Mouse (Mus musculus): ENCODE data around the gene Zbtb18. TPM values are rescaled to one million over a fixed set of nuclear protein-coding genes. Genes with fewer than 3 reads are reported as not detected.
"Not testable (repeated sequence)": the region's sequence is repeated elsewhere in the genome, so short reads cannot be mapped to it uniquely, and the experiment has no call there.

The Zbtb18 gene
- polyA plus RNA-seq, 1 experiment from 2014 or later: 2.5 TPM

DNA sequence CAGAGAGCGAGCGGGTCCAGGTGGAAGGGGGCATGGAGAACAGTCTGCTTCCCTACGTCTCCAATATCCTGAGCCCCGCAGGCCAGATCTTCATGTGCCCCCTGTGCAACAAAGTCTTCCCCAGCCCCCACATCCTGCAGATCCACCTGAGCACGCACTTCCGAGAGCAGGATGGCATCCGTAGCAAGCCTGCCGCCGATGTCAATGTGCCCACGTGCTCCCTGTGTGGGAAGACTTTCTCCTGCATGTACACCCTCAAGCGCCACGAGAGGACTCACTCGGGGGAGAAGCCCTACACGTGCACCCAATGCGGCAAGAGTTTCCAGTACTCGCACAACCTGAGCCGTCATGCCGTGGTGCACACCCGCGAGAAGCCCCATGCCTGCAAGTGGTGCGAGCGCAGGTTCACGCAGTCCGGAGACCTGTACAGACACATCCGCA lies 6.0 kb downstream of the Zbtb18 start:
- no peaks in the 10 kb centered on the region for H3K27me3 ChIP-seq
- WGBS: 79% methylated on average over 25 of the region's 25 CpGs
- H3K9me3 ChIP-seq (replicated peaks): no peaks in the 10 kb centered on the region
- no peak overlapping the region for H3K27ac ChIP-seq (replicated peaks)
- no peak overlapping the region for H3K4me2 ChIP-seq (replicated peaks)
- peaks cover 43% of the 10 kb centered on the region for H3K4me1 ChIP-seq
- H3K9ac ChIP-seq: no peak overlapping the region
- no peak for ATAC-seq (ENCODE audit: insufficient number of reproducible peaks, low FRiP score, low TSS enrichment, low read depth)
- H3K4me3 ChIP-seq (replicated peaks): no peak overlapping the region
- peaks cover 14% of the 10 kb centered on the region; the same call in 1 of the 2 replicates for H3K36me3 ChIP-seq

DNA sequence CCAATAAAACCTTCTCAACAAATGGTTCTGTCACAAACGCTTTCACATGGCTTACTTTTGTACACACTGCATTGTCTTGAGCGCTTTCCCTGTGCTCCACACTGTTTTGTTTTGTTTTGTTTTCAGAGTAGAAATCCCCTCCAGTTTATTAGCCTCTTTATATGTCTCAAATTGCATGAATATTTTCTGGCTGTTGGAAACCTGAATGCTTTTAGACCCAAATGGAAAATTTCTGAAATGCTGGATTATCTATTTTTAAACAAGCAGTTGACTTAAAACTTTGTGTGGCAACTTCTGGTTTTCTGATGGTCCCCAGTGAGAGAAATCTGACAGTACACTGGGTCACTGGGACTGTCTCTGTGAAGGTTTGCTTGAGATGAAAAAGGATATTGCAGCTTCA lies 6.8 kb downstream of the Zbtb18 start:
- H3K4me1 ChIP-seq: peaks cover 36% of the 10 kb centered on the region
- no peak overlapping the region for H3K4me2 ChIP-seq (replicated peaks)
- ATAC-seq (ENCODE audit: insufficient number of reproducible peaks, low FRiP score, low TSS enrichment, low read depth): no peak
- 63% methylated on average over 2 of the region's 2 CpGs for WGBS
- H3K9me3 ChIP-seq (replicated peaks): no peaks in the 10 kb centered on the region
- no peak overlapping the region for H3K9ac ChIP-seq
- H3K27ac ChIP-seq (replicated peaks): no peak overlapping the region
- H3K4me3 ChIP-seq (replicated peaks): no peak overlapping the region
- peaks cover 14% of the 10 kb centered on the region; the same call in 1 of the 2 replicates for H3K36me3 ChIP-seq
- no peaks in the 10 kb centered on the region for H3K27me3 ChIP-seq

- not testable (repeated sequence) for H3K9me3 ChIP-seq (replicated peaks); H3K27me3 ChIP-seq; H3K4me3 ChIP-seq (replicated peaks); ATAC-seq (ENCODE audit: insufficient number of reproducible peaks, low FRiP score, low TSS enrichment, low read depth); H3K9ac ChIP-seq; H3K4me2 ChIP-seq (replicated peaks); H3K27ac ChIP-seq (replicated peaks)
- H3K4me1 ChIP-seq: peaks cover 28% of the 10 kb centered on the region
- WGBS: 46% methylated on average over 7 of the region's 7 CpGs
- peaks cover 14% of the 10 kb centered on the region; the same call in 1 of the 2 replicates for H3K36me3 ChIP-seq
Observed at GRCm38 (mm10) chr1:177449857-177450256, 7.7 kb downstream of the Zbtb18 start.

- Histone ChIP-seq H3K27me3 (no peaks in the 10 kb centered on the region), H3K9ac (no peak overlapping the region), H3K4me1 (peaks cover 23% of the 10 kb centered on the region), H3K4me3 (replicated peaks) (no peak overlapping the region), H3K4me2 (replicated peaks) (no peak overlapping the region), H3K27ac (replicated peaks) (no peak overlapping the region), H3K36me3 (peaks cover 14% of the 10 kb centered on the region; the same call in 1 of the 2 replicates), H3K9me3 (replicated peaks) (no peaks in the 10 kb centered on the region)
- 60% methylated on average over 2 of the region's 2 CpGs for WGBS
- no peak for ATAC-seq (ENCODE audit: insufficient number of reproducible peaks, low FRiP score, low TSS enrichment, low read depth)
Observed at GRCm38 (mm10) chr1:177451041-177451440, 8.9 kb downstream of the Zbtb18 start.

DNA sequence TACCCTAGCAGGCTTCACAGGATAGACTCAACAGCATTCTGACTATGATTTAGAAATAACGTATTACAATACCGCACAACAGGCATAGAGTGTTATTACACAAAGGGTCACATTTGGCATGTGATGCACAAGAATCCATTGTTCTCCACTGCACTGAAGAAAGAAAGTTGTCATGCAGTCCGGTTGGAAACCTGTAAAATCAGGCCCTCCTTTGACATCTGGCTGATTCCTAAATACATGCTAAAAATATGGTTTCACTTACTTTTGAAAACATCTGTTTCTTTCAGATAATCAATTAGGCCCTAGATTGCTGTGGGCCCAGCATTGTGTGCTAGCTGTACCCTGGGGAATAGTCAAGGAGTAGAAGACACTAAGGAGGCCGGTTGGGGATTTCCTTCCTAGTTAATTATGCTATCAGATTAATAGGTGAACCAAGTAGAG lies 9.9 kb downstream of the Zbtb18 start:
- ATAC-seq (ENCODE audit: insufficient number of reproducible peaks, low FRiP score, low TSS enrichment, low read depth): no peak
- Histone ChIP-seq H3K27me3 (no peaks in the 10 kb centered on the region), H3K9me3 (replicated peaks) (no peaks in the 10 kb centered on the region), H3K4me1 (peaks cover 14% of the 10 kb centered on the region), H3K9ac (no peak overlapping the region), H3K4me3 (replicated peaks) (no peak overlapping the region), H3K36me3 (peaks cover 14% of the 10 kb centered on the region; the same call in 1 of the 2 replicates), H3K4me2 (replicated peaks) (no peak overlapping the region), H3K27ac (replicated peaks) (no peak overlapping the region)
- WGBS: 40% methylated on average over 4 of the region's 4 CpGs

- no peaks in the 10 kb centered on the region for H3K27me3 ChIP-seq
- no peak overlapping the region for H3K9ac ChIP-seq
- peaks cover 4% of the 10 kb centered on the region; the same call in 1 of the 2 replicates for H3K36me3 ChIP-seq
- H3K27ac ChIP-seq (replicated peaks): no peak overlapping the region
- H3K4me2 ChIP-seq (replicated peaks): no peak overlapping the region
- ATAC-seq (ENCODE audit: insufficient number of reproducible peaks, low FRiP score, low TSS enrichment, low read depth): no peak
- H3K4me1 ChIP-seq: peaks cover 4% of the 10 kb centered on the region; the same call in 1 of the 2 replicates
- H3K9me3 ChIP-seq (replicated peaks): no peaks in the 10 kb centered on the region
- WGBS: 57% methylated on average over 5 of the region's 5 CpGs
- H3K4me3 ChIP-seq (replicated peaks): no peak overlapping the region
Observed at GRCm38 (mm10) chr1:177452987-177453386, 10.8 kb downstream of the Zbtb18 start.

DNA sequence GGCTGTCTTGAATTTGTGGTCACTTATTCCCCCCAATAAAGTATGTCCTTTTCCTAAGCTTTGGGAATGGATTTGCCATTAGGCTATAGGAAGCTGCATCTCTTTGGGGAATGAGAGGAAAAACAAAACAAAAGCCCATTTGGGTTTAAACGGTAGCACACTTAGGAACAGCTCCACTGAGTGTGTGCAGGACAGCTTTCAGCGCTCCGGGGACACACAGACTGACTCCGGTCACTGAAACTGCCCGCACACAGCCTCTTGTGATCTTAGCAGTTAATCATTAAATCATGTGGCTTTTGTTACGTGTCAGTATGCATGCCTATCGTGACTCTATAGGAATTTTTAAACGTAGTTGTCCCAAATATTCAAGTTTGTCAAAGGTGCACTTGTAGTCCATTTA lies 11.7 kb downstream of the Zbtb18 start:
- ATAC-seq (ENCODE audit: insufficient number of reproducible peaks, low FRiP score, low TSS enrichment, low read depth): no peak
- no peaks in the 10 kb centered on the region for H3K9me3 ChIP-seq (replicated peaks)
- H3K4me1 ChIP-seq: no peaks in the 10 kb centered on the region; the same call in 1 of the 2 replicates
- H3K4me2 ChIP-seq (replicated peaks): no peak overlapping the region
- H3K4me3 ChIP-seq (replicated peaks): no peak overlapping the region
- H3K36me3 ChIP-seq: no peaks in the 10 kb centered on the region
- H3K9ac ChIP-seq: no peak overlapping the region
- no peaks in the 10 kb centered on the region for H3K27me3 ChIP-seq
- 32% methylated on average over 8 of the region's 8 CpGs for WGBS
- H3K27ac ChIP-seq (replicated peaks): no peak overlapping the region

GRCm38 (mm10) chr1:177454492-177454891 lies 12.3 kb downstream of the Zbtb18 start:
- Histone ChIP-seq H3K27ac (replicated peaks) (no peak overlapping the region), H3K9me3 (replicated peaks) (no peaks in the 10 kb centered on the region), H3K27me3 (no peaks in the 10 kb centered on the region), H3K4me1 (no peaks in the 10 kb centered on the region), H3K9ac (no peak overlapping the region), H3K36me3 (no peaks in the 10 kb centered on the region), H3K4me2 (replicated peaks) (no peak overlapping the region), H3K4me3 (replicated peaks) (no peak overlapping the region)
- WGBS: 87% methylated on average over 6 of the region's 6 CpGs
- ATAC-seq (ENCODE audit: insufficient number of reproducible peaks, low FRiP score, low TSS enrichment, low read depth): no peak

GRCm38 (mm10) chr1:177455466-177455865 lies 13.3 kb downstream of the Zbtb18 start:
- no peaks in the 10 kb centered on the region for H3K9me3 ChIP-seq (replicated peaks)
- ATAC-seq (ENCODE audit: insufficient number of reproducible peaks, low FRiP score, low TSS enrichment, low read depth): no peak
- no peak overlapping the region for H3K4me2 ChIP-seq (replicated peaks)
- no peak overlapping the region for H3K4me3 ChIP-seq (replicated peaks)
- H3K36me3 ChIP-seq: no peaks in the 10 kb centered on the region
- no peaks in the 10 kb centered on the region for H3K27me3 ChIP-seq
- no peak overlapping the region for H3K27ac ChIP-seq (replicated peaks)
- 82% methylated on average over 5 of the region's 5 CpGs for WGBS
- no peaks in the 10 kb centered on the region for H3K4me1 ChIP-seq
- no peak overlapping the region for H3K9ac ChIP-seq

- H3K27ac ChIP-seq (replicated peaks): no peak overlapping the region
Observed at GRCm38 (mm10) chr1:177456208-177456607, 14.1 kb downstream of the Zbtb18 start.

GRCm38 (mm10) chr1:177456772-177457171 lies 14.6 kb downstream of the Zbtb18 start:
- Histone ChIP-seq H3K9ac (no peak overlapping the region), H3K4me3 (replicated peaks) (no peak overlapping the region), H3K9me3 (replicated peaks) (no peaks in the 10 kb centered on the region), H3K27ac (replicated peaks) (no peak overlapping the region), H3K36me3 (no peaks in the 10 kb centered on the region), H3K4me1 (no peaks in the 10 kb centered on the region), H3K4me2 (replicated peaks) (no peak overlapping the region), H3K27me3 (no peaks in the 10 kb centered on the region)
- no peak for ATAC-seq (ENCODE audit: insufficient number of reproducible peaks, low FRiP score, low TSS enrichment, low read depth)
- WGBS: 46% methylated on average over 4 of the region's 4 CpGs

More at GRCm38 (mm10) chr1:177456208-177456607, 14.1 kb downstream of the Zbtb18 start:
- no peak overlapping the region for H3K4me2 ChIP-seq (replicated peaks)
- no peak overlapping the region for H3K9ac ChIP-seq
- H3K9me3 ChIP-seq (replicated peaks): no peaks in the 10 kb centered on the region
- no peaks in the 10 kb centered on the region for H3K27me3 ChIP-seq
- 92% methylated on average over 4 of the region's 4 CpGs for whole genome bisulfite sequencing
- no peaks in the 10 kb centered on the region for H3K36me3 ChIP-seq
- no peak overlapping the region for H3K4me3 ChIP-seq (replicated peaks)
- no peak for ATAC-seq (ENCODE audit: insufficient number of reproducible peaks, low FRiP score, low TSS enrichment, low read depth)
- H3K4me1 ChIP-seq: no peaks in the 10 kb centered on the region

GRCm38 (mm10) chr1:177457981-177458380 lies 15.8 kb downstream of the Zbtb18 start:
- no peaks in the 10 kb centered on the region for H3K27me3 ChIP-seq
- no peak for ATAC-seq (ENCODE audit: insufficient number of reproducible peaks, low FRiP score, low TSS enrichment, low read depth)
- H3K36me3 ChIP-seq: no peaks in the 10 kb centered on the region
- H3K4me2 ChIP-seq (replicated peaks): no peak overlapping the region
- H3K27ac ChIP-seq (replicated peaks): no peak overlapping the region
- H3K4me3 ChIP-seq (replicated peaks): no peak overlapping the region
- H3K4me1 ChIP-seq: no peaks in the 10 kb centered on the region
- 94% methylated on average over 6 of the region's 6 CpGs for WGBS
- no peaks in the 10 kb centered on the region for H3K9me3 ChIP-seq (replicated peaks)
- H3K9ac ChIP-seq: no peak overlapping the region

Data from embryonic facial prominence, embryonic 15.5 days (tissue).